Mouse (Mus musculus) stomach, embryonic 14.5 days (tissue): Measurements from ENCODE around the gene Pou2f3. TPM values are rescaled to one million over a fixed set of nuclear protein-coding genes. Genes with fewer than 3 reads are reported as not detected.

Experiments
- ATAC-seq: fragments of 200-750 bp; cut with Nextera tagmentation; 2 replicates; pipeline ENCODE4 v1.8.0; 2017; ENCODE audit warnings: low read depth, moderate TSS enrichment; ENCODE audit not compliant: insufficient number of reproducible peaks, insufficient read depth, low FRiP score
- H3K27ac ChIP-seq: fragments of 300-500 bp; sonication (generic); 2 replicates; pipeline ENCODE4 v1.5.1; 2014; ENCODE audit warnings: mild to moderate bottlenecking, low read length, moderate library complexity, mixed read lengths
- H3K27me3 ChIP-seq: fragments of 300-500 bp; sonication (generic); 2 replicates; pipeline ENCODE4 v1.6.1; 2014; ENCODE audit warnings: low read length, control low read depth, mixed read lengths; ENCODE audit not compliant: control insufficient read depth, insufficient read depth
- H3K36me3 ChIP-seq: fragments of 300-500 bp; sonication (generic); 2 replicates; pipeline ENCODE4 v1.6.1; 2014; ENCODE audit warnings: mild to moderate bottlenecking, control low read depth, low read length, moderate library complexity, mixed read lengths; ENCODE audit not compliant: control insufficient read depth, insufficient read depth
- H3K4me1 ChIP-seq: fragments of 300-500 bp; sonication (generic); 2 replicates; pipeline ENCODE4 v1.6.1; 2014; ENCODE audit warnings: low read length, control low read depth, mixed read lengths; ENCODE audit not compliant: control insufficient read depth, insufficient read depth
- H3K4me2 ChIP-seq: fragments of 300-500 bp; sonication (generic); replicated peaks from 2 replicates; pipeline ENCODE4 v1.6.1; 2014; ENCODE audit warnings: low read depth, low read length, control low read depth
- H3K4me3 ChIP-seq: fragments of 300-500 bp; sonication (generic); 2 replicates; pipeline ENCODE4 v1.5.1; 2014; ENCODE audit warnings: low read depth, low read length, control low read depth
- H3K9ac ChIP-seq: fragments of 300-500 bp; sonication (generic); replicated peaks from 2 replicates; pipeline ENCODE4 v1.6.1; 2014; ENCODE audit warnings: low read depth, mild to moderate bottlenecking, control low read depth, low read length, moderate library complexity, mixed read lengths
- H3K9me3 ChIP-seq: fragments of 300-500 bp; sonication (generic); 2 replicates; pipeline ENCODE4 v1.6.1; 2016; ENCODE audit warnings: low read depth, low read length, control low read depth; ENCODE audit not compliant: control insufficient read depth
- WGBS: fragments of 180-500 bp; shearing (Covaris S2); extraction: QIAGEN DNeasy Blood & Tissue Kit; methylation state at CpG from one replicate; pipeline ENCODE4 v1.1.7; 2014; 5-methylcytosine and 5-hydroxymethylcytosine counted together
- polyA plus RNA-seq: library from polyadenylated mRNA; unstranded; fragments of >200 nt; fragmentation: Nextera tagmentation; extraction: Ambion mirVana; gene quantifications from 2 replicates; pipeline ENCODE4 v1.2.1, GENCODE M21; 2014

Gene Pou2f3
- polyA plus RNA-seq, 1 experiment from 2014 or later = 0.27 TPM

- no peaks in the 10 kb centered on the region for H3K27me3 ChIP-seq
- no peak overlapping the region for H3K27ac ChIP-seq
- peak overlapping the region; percentile 84 for H3K4me2 ChIP-seq
- WGBS = 74% methylated on average over 2 of the region's 2 CpGs
- no peak for ATAC-seq
- H3K9me3 ChIP-seq = no peaks in the 10 kb centered on the region
- H3K4me3 ChIP-seq = peak overlapping the region; percentile 92; the same call in 1 of the 2 replicates
- H3K36me3 ChIP-seq = no peaks in the 10 kb centered on the region
- H3K9ac ChIP-seq = no peak overlapping the region
- H3K4me1 ChIP-seq = peaks cover 23% of the 10 kb centered on the region
Observed at GRCm38 (mm10) chr9:43102931-43103330, 107.2 kb downstream of the Pou2f3 start.

- H3K4me2 ChIP-seq = peak overlapping the region; percentile 84
- WGBS = 63% methylated on average over 8 of the region's 8 CpGs
- H3K9me3 ChIP-seq = no peaks in the 10 kb centered on the region
- H3K4me1 ChIP-seq = peaks cover 23% of the 10 kb centered on the region
- H3K4me3 ChIP-seq = no peak overlapping the region
- ATAC-seq = peak; percentile 15; the same call in 1 of the 2 replicates
- H3K27ac ChIP-seq = peak overlapping the region; percentile 27; the same call in 1 of the 2 replicates
- no peaks in the 10 kb centered on the region for H3K27me3 ChIP-seq
- H3K36me3 ChIP-seq = no peaks in the 10 kb centered on the region
- H3K9ac ChIP-seq = no peak overlapping the region
Observed at GRCm38 (mm10) chr9:43101936-43102595, 108.1 kb downstream of the Pou2f3 start.

- no peak overlapping the region for H3K4me3 ChIP-seq
- H3K9me3 ChIP-seq = no peaks in the 10 kb centered on the region
- no peak overlapping the region for H3K9ac ChIP-seq
- H3K36me3 ChIP-seq = no peaks in the 10 kb centered on the region
- no peak overlapping the region for H3K4me2 ChIP-seq
- ATAC-seq = no peak
- 61% methylated on average over 4 of the region's 4 CpGs for WGBS
- no peak overlapping the region for H3K27ac ChIP-seq
- H3K27me3 ChIP-seq = no peaks in the 10 kb centered on the region
- peaks cover 21% of the 10 kb centered on the region for H3K4me1 ChIP-seq
Observed at GRCm38 (mm10) chr9:43098922-43099321, 111.2 kb downstream of the Pou2f3 start.

GRCm38 (mm10) chr9:43097801-43098557 is 112.2 kb downstream of the Pou2f3 start:
- Histone ChIP-seq H3K4me1 (peaks cover 18% of the 10 kb centered on the region), H3K4me2 (no peak overlapping the region), H3K9me3 (no peaks in the 10 kb centered on the region), H3K4me3 (no peak overlapping the region), H3K27me3 (no peaks in the 10 kb centered on the region), H3K36me3 (no peaks in the 10 kb centered on the region), H3K27ac (no peak overlapping the region), H3K9ac (no peak overlapping the region)
- no peak for ATAC-seq
- WGBS = 91% methylated on average over 3 of the region's 3 CpGs

GRCm38 (mm10) chr9:43096337-43096736 is 113.8 kb downstream of the Pou2f3 start:
- Histone ChIP-seq H3K4me3 (no peak overlapping the region), H3K36me3 (no peaks in the 10 kb centered on the region)
- ATAC-seq = no peak

GRCm38 (mm10) chr9:43094828-43095227 is 115.3 kb downstream of the Pou2f3 start:
- H3K36me3 ChIP-seq = no peaks in the 10 kb centered on the region
- no peak overlapping the region for H3K27ac ChIP-seq
- no peaks in the 10 kb centered on the region for H3K9me3 ChIP-seq
- WGBS = 82% methylated on average over 4 of the region's 4 CpGs
- no peak overlapping the region for H3K4me3 ChIP-seq
- H3K4me2 ChIP-seq = no peak overlapping the region
- no peak for ATAC-seq
- no peaks in the 10 kb centered on the region for H3K27me3 ChIP-seq
- H3K4me1 ChIP-seq = peaks cover 7% of the 10 kb centered on the region; the same call in 1 of the 2 replicates
- no peak overlapping the region for H3K9ac ChIP-seq

More at GRCm38 (mm10) chr9:43096337-43096736, 113.8 kb downstream of the Pou2f3 start:
- no peak overlapping the region for H3K27ac ChIP-seq
- peaks cover 7% of the 10 kb centered on the region; the same call in 1 of the 2 replicates for H3K4me1 ChIP-seq
- no peak overlapping the region for H3K4me2 ChIP-seq
- H3K9ac ChIP-seq = no peak overlapping the region
- no peaks in the 10 kb centered on the region for H3K27me3 ChIP-seq
- H3K9me3 ChIP-seq = no peaks in the 10 kb centered on the region

GRCm38 (mm10) chr9:43093803-43094202 is 116.4 kb downstream of the Pou2f3 start:
- 63% methylated on average over 3 of the region's 3 CpGs for WGBS
- Histone ChIP-seq H3K9ac (no peak overlapping the region), H3K27me3 (no peaks in the 10 kb centered on the region), H3K4me1 (peaks cover 7% of the 10 kb centered on the region; the same call in 1 of the 2 replicates), H3K4me3 (no peak overlapping the region), H3K9me3 (no peaks in the 10 kb centered on the region), H3K36me3 (no peaks in the 10 kb centered on the region), H3K4me2 (no peak overlapping the region), H3K27ac (no peak overlapping the region)
- no peak for ATAC-seq

- Histone ChIP-seq H3K4me1 (peaks cover 14% of the 10 kb centered on the region; the same call in 1 of the 2 replicates), H3K27ac (no peak overlapping the region), H3K27me3 (no peaks in the 10 kb centered on the region), H3K4me2 (no peak overlapping the region), H3K36me3 (no peaks in the 10 kb centered on the region), H3K9ac (no peak overlapping the region), H3K4me3 (no peak overlapping the region), H3K9me3 (no peaks in the 10 kb centered on the region)
- 87% methylated on average over 1 of the region's 1 CpGs for WGBS
- no peak for ATAC-seq
Observed at GRCm38 (mm10) chr9:43085686-43086285, 124.4 kb downstream of the Pou2f3 start.
